Mouse (Mus musculus) lung, postnatal 0 days (tissue): ENCODE data around the gene Nrm. TPM values are rescaled to one million over a fixed set of nuclear protein-coding genes. Genes with fewer than 3 reads are reported as not detected.

Experiments
- ATAC-seq: fragments of 200-750 bp; cut with Nextera tagmentation; 2 replicates; pipeline ENCODE4 v1.8.0; 2017; ENCODE audit warnings: moderate library complexity
- DNase-seq: peaks from one replicate; pipeline ENCODE4 v3.0.0-alpha.2; 2016; ENCODE audit warnings: low spot score
- H3K27ac ChIP-seq: fragments of 300-500 bp; sonication (generic); 2 replicates; pipeline ENCODE4 v1.5.1; 2014; ENCODE audit warnings: antibody characterized with exemption, mild to moderate bottlenecking, low read length, mixed read lengths
- H3K27me3 ChIP-seq: fragments of 300-500 bp; sonication (generic); replicated peaks from 2 replicates; pipeline ENCODE4 v1.6.1; 2014; ENCODE audit warnings: low read length, mixed read lengths; ENCODE audit not compliant: insufficient read depth
- H3K36me3 ChIP-seq: fragments of 300-500 bp; sonication (generic); 2 replicates; pipeline ENCODE4 v1.6.1; 2014; ENCODE audit warnings: low read length, mixed read lengths; ENCODE audit not compliant: insufficient read depth
- H3K4me1 ChIP-seq: fragments of 300-500 bp; sonication (generic); 2 replicates; pipeline ENCODE4 v1.6.1; 2014; ENCODE audit warnings: antibody characterized with exemption, low read depth, low read length, mixed read lengths; ENCODE audit not compliant: insufficient read depth
- H3K4me2 ChIP-seq: fragments of 300-500 bp; sonication (generic); replicated peaks from 2 replicates; pipeline ENCODE4 v1.6.1; 2014; ENCODE audit warnings: low read depth, mild to moderate bottlenecking, low read length, moderate library complexity, mixed read lengths
- H3K4me3 ChIP-seq: fragments of 300-500 bp; sonication (generic); 2 replicates; pipeline ENCODE4 v1.5.1; 2014; ENCODE audit warnings: low read depth, low read length
- H3K9ac ChIP-seq: fragments of 300-500 bp; sonication (generic); replicated peaks from 2 replicates; pipeline ENCODE4 v1.6.1; 2014; ENCODE audit warnings: low read depth, mild to moderate bottlenecking
- H3K9me3 ChIP-seq: fragments of 300-500 bp; sonication (generic); 2 replicates; pipeline ENCODE4 v1.6.1; 2016; ENCODE audit warnings: low read length, mixed read lengths
- CTCF ChIP-seq: IDR thresholded peaks from 2 replicates; pipeline ENCODE4 v1.5.1; 2016; ENCODE audit warnings: antibody characterized with exemption, mild to moderate bottlenecking
- EP300 ChIP-seq: IDR thresholded peaks from 2 replicates; pipeline ENCODE4 v1.6.1; 2016; ENCODE audit warnings: antibody characterized with exemption, mild to moderate bottlenecking, control low read depth
- WGBS: fragments of 180-500 bp; shearing (Covaris S2); extraction: QIAGEN DNeasy Blood & Tissue Kit; methylation state at CpG from one replicate; pipeline ENCODE4 v1.1.7; 2014; 5-methylcytosine and 5-hydroxymethylcytosine counted together
- polyA plus RNA-seq: library from polyadenylated mRNA; unstranded; fragments of >200 nt; fragmentation: Nextera tagmentation; extraction: Ambion mirVana; gene quantifications from 2 replicates; pipeline ENCODE4 v1.2.1, GENCODE M21; 2015

The Nrm gene
- polyA plus RNA-seq, 1 experiment from 2014 or later: 21.4 TPM

DNA sequence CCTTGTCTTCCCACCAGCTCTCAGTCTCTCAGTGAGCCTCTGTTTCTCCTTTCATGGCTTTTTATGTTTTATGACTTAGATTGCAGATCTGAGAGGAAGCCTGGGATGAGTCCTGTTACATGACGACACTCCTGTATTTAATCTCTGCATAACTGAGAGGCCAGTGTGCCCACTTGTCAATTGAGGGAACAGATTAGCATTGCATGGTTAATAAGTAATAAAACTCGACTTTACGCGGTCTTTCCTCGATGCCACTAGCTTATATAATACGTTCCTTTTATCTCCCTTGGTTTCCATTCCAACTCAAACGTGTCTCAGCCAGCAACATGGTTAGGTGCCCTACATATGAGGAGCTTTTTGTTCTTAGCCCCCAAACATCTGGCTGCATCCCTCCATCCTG is 45.3 kb upstream of the Nrm start:
- TF ChIP-seq EP300: no peak; the same call in 1 of the 2 replicates
- no peak for TF ChIP-seq CTCF
- H3K27ac ChIP-seq: peak overlapping the region; percentile 48
- H3K9ac ChIP-seq: no peak overlapping the region
- no peak overlapping the region for H3K4me3 ChIP-seq
- H3K9me3 ChIP-seq: no peaks in the 10 kb centered on the region
- H3K27me3 ChIP-seq: no peaks in the 10 kb centered on the region
- no peak overlapping the region for H3K4me2 ChIP-seq
- peak; percentile 16 for DNase-seq
- WGBS: 44% methylated on average over 7 of the region's 7 CpGs
- peaks cover 43% of the 10 kb centered on the region for H3K4me1 ChIP-seq
- ATAC-seq: no peak
- no peaks in the 10 kb centered on the region for H3K36me3 ChIP-seq

GRCm38 (mm10) chr17:35816686-35817085 is 44.4 kb upstream of the Nrm start:
- peaks cover 36% of the 10 kb centered on the region for H3K4me1 ChIP-seq
- DNase-seq: peak; percentile 74
- peak overlapping the region; percentile 48; the same call in 1 of the 2 replicates for H3K27ac ChIP-seq
- H3K4me2 ChIP-seq: no peak overlapping the region
- no peaks in the 10 kb centered on the region for H3K9me3 ChIP-seq
- ATAC-seq: no peak
- WGBS: 30% methylated on average over 8 of the region's 14 CpGs
- H3K9ac ChIP-seq: no peak overlapping the region
- no peaks in the 10 kb centered on the region for H3K27me3 ChIP-seq
- H3K36me3 ChIP-seq: no peaks in the 10 kb centered on the region
- TF ChIP-seq EP300 (peak; percentile 27; the same call in 1 of the 2 replicates), CTCF (no peak)
- no peak overlapping the region for H3K4me3 ChIP-seq

GRCm38 (mm10) chr17:35817226-35817625 is 43.9 kb upstream of the Nrm start:
- WGBS: 50% methylated on average over 10 of the region's 10 CpGs
- no peaks in the 10 kb centered on the region for H3K9me3 ChIP-seq
- H3K4me3 ChIP-seq: no peak overlapping the region
- no peak overlapping the region for H3K4me2 ChIP-seq
- peaks cover 32% of the 10 kb centered on the region for H3K4me1 ChIP-seq
- DNase-seq: peak; percentile 49
- H3K27ac ChIP-seq: peak overlapping the region; percentile 55
- ATAC-seq: no peak
- H3K27me3 ChIP-seq: no peaks in the 10 kb centered on the region
- TF ChIP-seq CTCF (no peak), EP300 (no peak)
- H3K9ac ChIP-seq: no peak overlapping the region
- H3K36me3 ChIP-seq: no peaks in the 10 kb centered on the region

GRCm38 (mm10) chr17:35820111-35820510 is 41.0 kb upstream of the Nrm start:
- peaks cover 18% of the 10 kb centered on the region for H3K4me1 ChIP-seq
- WGBS: 83% methylated on average over 5 of the region's 5 CpGs
- TF ChIP-seq EP300: no peak
- TF ChIP-seq CTCF: no peak
- H3K9me3 ChIP-seq: no peaks in the 10 kb centered on the region
- no peak overlapping the region for H3K4me3 ChIP-seq
- DNase-seq (no peak), ATAC-seq (no peak)
- H3K9ac ChIP-seq: no peak overlapping the region
- H3K4me2 ChIP-seq: no peak overlapping the region
- no peak overlapping the region for H3K27ac ChIP-seq
- H3K36me3 ChIP-seq: no peaks in the 10 kb centered on the region
- no peaks in the 10 kb centered on the region for H3K27me3 ChIP-seq

DNA sequence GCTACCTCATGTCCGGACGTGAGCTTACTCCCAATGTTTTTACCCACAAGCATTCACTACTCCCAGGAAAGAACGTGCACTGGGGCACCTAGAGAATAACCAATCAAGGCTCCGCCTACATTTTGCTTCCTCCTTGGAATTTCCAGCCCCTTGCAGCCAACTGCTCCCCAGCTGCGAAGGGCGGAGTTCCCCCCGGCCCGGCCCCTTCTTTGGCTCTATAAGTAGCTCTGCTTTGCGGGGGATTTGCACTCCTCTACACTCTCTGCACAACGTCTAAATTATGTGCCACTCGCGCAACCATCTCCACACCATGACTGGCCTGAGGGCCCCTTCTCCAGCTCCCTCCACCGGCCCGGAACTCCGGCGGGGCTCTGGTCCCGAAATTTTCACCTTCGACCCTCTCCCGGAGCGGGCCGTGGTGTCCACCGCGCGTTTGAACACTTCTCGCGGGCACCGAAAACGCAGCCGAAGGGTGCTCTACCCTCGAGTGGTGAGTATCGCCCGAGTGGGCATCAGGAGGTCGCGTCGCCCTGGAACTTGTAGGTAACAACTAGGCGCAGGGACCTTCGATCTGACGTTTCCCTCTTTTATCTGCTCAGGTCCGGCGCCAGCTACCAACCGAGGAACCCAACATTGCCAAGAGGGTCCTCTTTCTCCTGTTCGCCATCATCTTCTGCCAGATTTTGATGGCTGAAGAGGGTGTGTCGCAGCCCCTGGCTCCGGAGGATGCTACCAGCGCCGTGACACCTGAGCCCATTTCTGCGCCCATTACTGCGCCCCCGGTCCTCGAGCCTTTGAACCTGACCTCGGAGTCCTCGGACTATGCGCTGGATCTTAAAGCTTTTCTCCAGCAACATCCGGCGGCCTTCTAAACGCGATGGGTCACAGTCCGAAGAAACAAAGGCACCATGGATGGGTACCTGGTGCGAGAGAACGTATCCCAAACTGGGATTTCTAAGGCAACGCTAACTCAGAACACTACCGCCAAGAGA is 39.4 kb upstream of the Nrm start, which contains the start of gene Ier3:
Ier3 (plus strand) TSS at position 246 of the 992 bp plus-strand sequence.
- peak within 1 kb of the TSS; percentile 80 for H3K9ac ChIP-seq
- no peaks in the 10 kb centered on the region for H3K27me3 ChIP-seq
- peak within 1 kb of the TSS; percentile 79 for H3K4me3 ChIP-seq
- H3K36me3 ChIP-seq: 0 out of 2 replicates have a peak, but pooled peaks cover 6% of the 10 kb centered on the region
- peak within 1 kb of the TSS; percentile 95 for H3K27ac ChIP-seq
- WGBS: under 1% methylated on average over 62 of the region's 62 CpGs
- peak; percentile 77 for ATAC-seq
- H3K4me2 ChIP-seq: peak within 1 kb of the TSS; percentile 77
- TF ChIP-seq CTCF (no peak), EP300 (peak; percentile 78)
- peak; percentile 98 for DNase-seq
- H3K9me3 ChIP-seq: no peaks in the 10 kb centered on the region
- peaks cover 9% of the 10 kb centered on the region; the same call in 1 of the 2 replicates for H3K4me1 ChIP-seq

DNA sequence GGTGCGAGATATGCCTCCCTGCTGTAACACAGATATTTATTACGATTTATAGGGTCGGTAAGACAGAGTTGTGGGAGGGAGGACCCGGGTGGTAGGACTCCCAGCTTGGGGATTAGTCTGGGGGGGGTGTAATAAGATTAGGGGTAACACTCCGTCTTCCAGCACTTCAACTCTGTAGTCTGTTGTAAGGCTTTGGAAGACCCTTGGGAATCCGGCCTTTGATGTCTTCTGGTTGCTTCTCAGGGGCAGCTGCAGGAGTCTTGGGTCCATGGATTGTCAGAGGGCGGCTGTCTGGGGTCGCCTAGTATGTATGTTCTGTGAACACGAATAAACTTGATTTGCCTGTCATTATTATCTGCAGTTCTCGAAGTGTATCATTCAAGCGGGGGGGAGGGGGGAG is 38.6 kb upstream of the Nrm start:
- TF ChIP-seq EP300: no peak
- TF ChIP-seq CTCF: no peak
- DNase-seq: no peak
- WGBS: 1% methylated on average over 11 of the region's 11 CpGs

More for the DNA sequence above, 38.6 kb upstream of the Nrm start:
- Histone ChIP-seq H3K9me3 (no peaks in the 10 kb centered on the region), H3K4me2 (peak overlapping the region; percentile 77), H3K4me1 (0 out of 2 replicates have a peak, but pooled peaks cover 9% of the 10 kb centered on the region), H3K36me3 (0 out of 2 replicates have a peak, but pooled peaks cover 9% of the 10 kb centered on the region), H3K27ac (peak overlapping the region; percentile 95), H3K27me3 (no peaks in the 10 kb centered on the region), H3K4me3 (peak overlapping the region; percentile 79), H3K9ac (peak overlapping the region; percentile 80)
- ATAC-seq: no peak
